Mouse (Mus musculus): Measurements from ENCODE around the gene E130309D02Rik.

DNA sequence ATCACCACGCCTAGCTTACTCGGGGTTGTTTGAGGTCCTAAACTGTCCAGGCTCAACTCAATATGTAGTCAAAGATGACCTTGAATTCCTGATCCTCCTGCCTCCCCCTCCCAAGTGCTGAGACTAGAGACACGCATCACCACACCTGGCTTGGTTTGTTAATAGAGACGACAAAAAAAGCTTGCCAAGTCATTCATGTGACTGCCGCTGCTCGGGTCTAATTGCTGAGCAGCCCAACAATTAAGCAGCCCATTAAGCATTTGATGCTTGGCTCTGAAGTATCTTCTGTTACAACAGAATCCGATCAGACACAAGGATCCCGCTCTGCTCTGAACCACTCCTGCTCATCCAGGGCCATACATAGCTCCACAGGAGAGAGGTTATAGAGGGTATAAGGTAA, 31.2 kb upstream of the E130309D02Rik start:
- TF ChIP-seq CTCF (IDR thresholded peaks at IDR 0.05; ENCODE audit: control insufficient read depth, insufficient read depth, insufficient read length): no peak
- no peak for TF ChIP-seq USF1 (IDR thresholded peaks at IDR 0.05; ENCODE audit: low read depth)
- TF ChIP-seq MYOG (IDR thresholded peaks at IDR 0.05; ENCODE audit: control insufficient read depth, extremely low read depth, insufficient read length): no peak
- TF ChIP-seq CEBPB (IDR thresholded peaks at IDR 0.05; ENCODE audit: low read depth): no peak
- no peak for TF ChIP-seq MYOD1 (IDR thresholded peaks at IDR 0.05; ENCODE audit: control insufficient read depth, insufficient read length, low read depth)

All from C2C12 (cell line).